Mouse (Mus musculus) small intestine, adult 2 months (tissue): ENCODE measurements around the gene Chd1l. TPM values are rescaled to one million over a fixed set of nuclear protein-coding genes. Genes with fewer than 3 reads are reported as not detected.
A peak's percentile ranks its signal among the peaks of the same experiment; 100 is the strongest.

ENCODE experiments used
- H3K27ac ChIP-seq: fragments of 200-500 bp; 2 replicates; pipeline ENCODE4 v1.5.1; 2012; ENCODE audit warnings: low read depth, low read length, control low read depth, inconsistent platforms; ENCODE audit not compliant: insufficient read depth
- H3K27me3 ChIP-seq: fragments of 200-500 bp; 2 replicates; pipeline ENCODE4 v1.6.1; 2012; ENCODE audit warnings: mild to moderate bottlenecking, moderate library complexity, low read length, inconsistent platforms; ENCODE audit not compliant: control insufficient read depth, insufficient read depth
- H3K36me3 ChIP-seq: fragments of 200-500 bp; 2 replicates; pipeline ENCODE4 v1.6.1; 2012; ENCODE audit warnings: mild to moderate bottlenecking, low read length, control low read depth, inconsistent platforms; ENCODE audit not compliant: control insufficient read depth, insufficient read depth
- H3K4me1 ChIP-seq: fragments of 200-500 bp; 2 replicates; pipeline ENCODE4 v1.6.1; 2012; ENCODE audit warnings: low read length, inconsistent platforms, mixed read lengths; ENCODE audit not compliant: control insufficient read depth, insufficient read depth, insufficient read length
- H3K4me3 ChIP-seq: fragments of 200-500 bp; 2 replicates; pipeline ENCODE4 v1.5.1; 2012; ENCODE audit warnings: low read depth, mild to moderate bottlenecking, control low read depth, inconsistent platforms, low read length, moderate library complexity
- CTCF ChIP-seq: fragments of 200-500 bp; IDR thresholded peaks from 2 replicates; pipeline ENCODE4 v1.5.1; 2012; ENCODE audit warnings: low read depth, mild to moderate bottlenecking, control low read depth, inconsistent platforms, low read length, moderate library complexity, mixed read lengths; ENCODE audit not compliant: insufficient replicate concordance, insufficient read length; ENCODE audit errors: extremely low read depth
- POLR2A ChIP-seq: fragments of 200-500 bp; IDR thresholded peaks from 2 replicates; pipeline ENCODE4 v1.6.1; 2012; ENCODE audit warnings: low read depth, mild to moderate bottlenecking, control low read depth, inconsistent platforms, low read length, moderate library complexity
- WGBS: fragments of 180-500 bp; shearing (Covaris S2); methylation state at CpG from one replicate; pipeline ENCODE4 v1.1.7; 2018; 5-methylcytosine and 5-hydroxymethylcytosine counted together
- polyA plus RNA-seq: library from polyadenylated mRNA; depleted of rRNA; stranded (reverse); fragments of >200 nt; gene quantifications from 2 replicates; pipeline ENCODE4 v1.2.3, GENCODE M21; 2012; rRNA removed

The Chd1l gene
- polyA plus RNA-seq, 1 experiment = 2.3 TPM

DNA sequence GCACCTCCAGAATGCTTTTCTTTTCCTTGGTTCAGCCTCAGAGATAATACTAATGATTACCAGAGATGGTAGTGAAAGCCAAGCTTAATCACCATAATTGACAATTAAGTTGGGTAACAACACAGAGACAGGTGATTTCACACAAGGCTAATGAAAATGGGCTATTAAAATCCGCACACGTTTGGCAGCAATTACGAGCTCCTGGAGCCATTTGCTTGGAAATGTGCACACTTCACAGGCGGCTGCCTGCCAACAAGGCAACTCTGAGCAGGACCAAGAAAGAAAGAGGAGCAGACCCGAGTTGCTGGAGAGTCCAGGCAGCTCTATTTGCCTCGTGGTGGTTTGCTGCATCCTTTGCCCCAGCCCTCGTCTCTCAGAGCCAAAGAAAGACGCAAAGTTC, 84.5 kb downstream of the Chd1l start:
- Histone ChIP-seq H3K27me3 (no peaks in the 10 kb centered on the region), H3K27ac (no peak overlapping the region), H3K4me1 (no peaks in the 10 kb centered on the region), H3K36me3 (no peaks in the 10 kb centered on the region), H3K4me3 (no peak overlapping the region)
- WGBS = 78% methylated on average over 8 of the region's 8 CpGs
- TF ChIP-seq CTCF (no peak), POLR2A (no peak)

DNA sequence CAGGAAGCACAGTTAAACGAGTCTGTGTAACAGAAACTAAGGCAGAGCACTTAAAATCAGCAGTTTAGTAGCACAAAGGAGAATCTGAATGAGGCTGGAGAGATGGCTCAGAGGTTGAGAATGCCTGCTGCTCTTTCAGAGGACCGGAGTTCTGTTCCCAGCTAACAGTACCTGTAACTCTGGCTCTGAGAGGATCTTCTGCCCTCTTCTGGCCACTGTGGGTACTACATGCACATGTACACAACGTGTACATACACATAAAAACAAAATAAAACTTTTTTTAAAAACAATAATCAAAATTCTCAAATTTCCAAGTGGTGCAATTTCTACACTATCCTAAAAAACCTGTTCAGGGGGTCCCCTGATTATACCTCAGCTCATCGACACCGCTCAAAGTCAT, 85.2 kb downstream of the Chd1l start:
- TF ChIP-seq CTCF = peak; percentile 31; the same call in 1 of the 2 replicates
- TF ChIP-seq POLR2A = no peak
- H3K27ac ChIP-seq = no peak overlapping the region
- no peaks in the 10 kb centered on the region for H3K4me1 ChIP-seq
- WGBS = 85% methylated on average over 5 of the region's 5 CpGs
- H3K27me3 ChIP-seq = no peaks in the 10 kb centered on the region
- no peaks in the 10 kb centered on the region for H3K36me3 ChIP-seq
- no peak overlapping the region for H3K4me3 ChIP-seq

DNA sequence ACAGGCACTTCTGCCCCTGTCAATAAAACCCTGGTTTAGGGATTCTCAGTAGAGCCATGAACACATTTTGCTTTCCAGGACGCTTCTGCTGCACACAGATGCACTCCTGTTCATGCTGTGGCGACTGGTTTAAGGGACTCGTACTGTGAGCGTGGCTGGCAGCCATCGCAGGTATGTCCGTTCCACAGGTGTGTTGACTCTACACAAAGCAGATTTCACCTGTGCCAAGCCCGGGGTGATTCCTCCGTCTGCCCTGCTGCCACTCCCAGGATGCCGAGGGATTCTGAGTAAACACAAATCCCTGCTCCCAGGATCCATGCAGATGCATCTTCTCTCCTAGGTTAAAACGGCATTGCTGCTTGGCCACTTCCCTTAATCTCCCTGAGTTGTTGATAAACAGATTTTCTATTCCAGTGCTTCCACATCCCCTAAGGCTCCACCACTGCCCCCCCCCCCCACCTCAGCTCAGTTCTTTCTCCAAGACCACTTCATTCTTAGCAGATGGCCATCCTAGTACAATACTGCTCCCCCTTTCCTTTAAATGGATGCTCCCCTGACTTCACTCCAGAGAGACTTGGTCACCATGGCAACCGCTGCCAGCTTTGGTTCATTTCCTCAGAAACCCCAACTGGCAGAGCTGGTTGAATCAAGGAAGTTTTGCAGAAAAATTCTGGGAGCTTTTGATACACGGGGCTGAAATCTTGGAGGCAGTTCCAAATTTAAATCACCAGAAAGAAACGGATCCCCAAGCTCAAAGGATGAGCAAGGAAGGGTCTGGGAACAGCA, 87.9 kb downstream of the Chd1l start:
- H3K36me3 ChIP-seq = no peaks in the 10 kb centered on the region
- H3K27me3 ChIP-seq = no peaks in the 10 kb centered on the region
- no peak for TF ChIP-seq POLR2A
- no peak for TF ChIP-seq CTCF
- 62% methylated on average over 13 of the region's 13 CpGs for WGBS
- H3K4me3 ChIP-seq = no peak overlapping the region
- no peaks in the 10 kb centered on the region for H3K4me1 ChIP-seq
- H3K27ac ChIP-seq = no peak overlapping the region

DNA sequence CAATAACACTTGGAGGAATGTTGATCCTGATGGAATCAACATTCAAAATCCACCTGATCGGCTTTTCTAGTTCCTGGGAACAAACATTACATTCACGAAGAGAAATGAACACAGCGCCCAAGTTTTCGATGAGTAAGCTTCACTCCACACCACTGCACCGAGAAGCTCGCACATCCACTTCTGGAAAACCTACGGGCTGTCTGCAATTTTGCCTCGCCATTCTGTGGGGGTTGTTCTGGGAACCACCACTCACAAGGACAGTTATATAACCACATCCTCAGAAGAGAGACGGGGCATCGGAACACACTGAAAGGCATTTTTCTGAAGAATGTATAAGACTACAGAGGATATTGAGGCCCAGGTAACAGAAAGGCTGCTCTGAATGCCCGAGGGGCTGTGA, 90.1 kb downstream of the Chd1l start:
- no peak overlapping the region for H3K4me3 ChIP-seq
- H3K36me3 ChIP-seq = no peaks in the 10 kb centered on the region
- no peak overlapping the region for H3K27ac ChIP-seq
- no peaks in the 10 kb centered on the region for H3K27me3 ChIP-seq
- WGBS = 96% methylated on average over 11 of the region's 11 CpGs
- no peaks in the 10 kb centered on the region for H3K4me1 ChIP-seq
- TF ChIP-seq POLR2A (no peak), CTCF (no peak)

DNA sequence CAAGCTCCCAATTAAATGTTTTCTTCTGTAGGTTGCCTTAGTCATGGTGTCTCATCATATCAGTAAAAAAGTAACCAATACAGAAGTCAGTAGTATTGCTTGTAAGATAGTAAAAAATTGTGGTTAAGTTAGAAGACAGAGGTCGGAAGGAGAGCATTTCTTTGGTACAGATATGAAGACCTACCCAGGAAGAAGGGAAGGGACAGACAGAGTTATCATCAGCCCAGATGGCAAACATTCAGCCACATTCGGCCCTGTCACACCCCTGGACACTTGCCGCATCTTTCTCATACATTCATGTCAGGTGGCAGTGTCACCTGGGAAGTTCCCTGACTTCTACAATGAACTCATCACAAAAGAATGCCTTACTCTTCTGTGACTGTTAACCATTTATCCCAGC, 97.7 kb downstream of the Chd1l start:
- 81% methylated on average over 3 of the region's 3 CpGs for WGBS
- H3K36me3 ChIP-seq = no peaks in the 10 kb centered on the region
- TF ChIP-seq POLR2A (no peak), CTCF (no peak)

More for the DNA sequence above, 97.7 kb downstream of the Chd1l start:
- no peak overlapping the region for H3K4me3 ChIP-seq
- no peaks in the 10 kb centered on the region for H3K27me3 ChIP-seq
- H3K4me1 ChIP-seq = no peaks in the 10 kb centered on the region
- no peak overlapping the region for H3K27ac ChIP-seq

Other genes starting within 250 kb of the Chd1l start
- gene Olfr1402, start 188.2 kb downstream of the Chd1l start, polyA plus RNA-seq = not detected in 2 replicates
- gene Fmo5, start 18.6 kb upstream of the Chd1l start, polyA plus RNA-seq = 11.3 and 84.1 TPM in 2 replicates
- gene Prkab2, start 48.0 kb upstream of the Chd1l start, polyA plus RNA-seq = 0.90 and 1.2 TPM in 2 replicates
- gene Gm17651, start 64.5 kb upstream of the Chd1l start, polyA plus RNA-seq = not detected in 2 replicates